Mouse (Mus musculus) neural tube, embryonic 11.5 days (tissue): ENCODE results near the gene Cebpb. TPM values are rescaled to one million over a fixed set of nuclear protein-coding genes. Genes with fewer than 3 reads are reported as not detected.
A peak's percentile ranks its signal among the peaks of the same experiment; 100 is the strongest.

ENCODE experiments used
- ATAC-seq: fragments of 200-750 bp; cut with Nextera tagmentation; 2 replicates; pipeline ENCODE4 v1.8.0; 2017; ENCODE audit warnings: moderate number of reproducible peaks, mild to moderate bottlenecking, moderate TSS enrichment, moderate library complexity; ENCODE audit not compliant: insufficient read depth, low FRiP score, low TSS enrichment
- DNase-seq: peaks from one replicate; pipeline ENCODE4 v3.0.0-alpha.2; 2015; ENCODE audit warnings: low spot score
- H3K27ac ChIP-seq: fragments of 300-500 bp; sonication (generic); 2 replicates; pipeline ENCODE4 v1.5.1; 2014; ENCODE audit warnings: low read depth, mild to moderate bottlenecking, low read length
- H3K27me3 ChIP-seq: fragments of 300-500 bp; sonication (generic); 2 replicates; pipeline ENCODE4 v1.6.1; 2014; ENCODE audit warnings: mild to moderate bottlenecking, low read length, mixed read lengths; ENCODE audit not compliant: control insufficient read depth, insufficient read depth
- H3K36me3 ChIP-seq: fragments of 300-500 bp; sonication (generic); 2 replicates; pipeline ENCODE4 v1.6.1; 2014; ENCODE audit warnings: mild to moderate bottlenecking, low read length, moderate library complexity, mixed read lengths; ENCODE audit not compliant: control insufficient read depth, insufficient read depth
- H3K4me1 ChIP-seq: fragments of 300-500 bp; sonication (generic); 2 replicates; pipeline ENCODE4 v1.6.1; 2014; ENCODE audit warnings: low read length, mixed read lengths; ENCODE audit not compliant: control insufficient read depth, insufficient read depth
- H3K4me2 ChIP-seq: fragments of 300-500 bp; sonication (generic); 2 replicates; pipeline ENCODE4 v1.6.1; 2014; ENCODE audit warnings: low read depth, mild to moderate bottlenecking, moderate library complexity
- H3K4me3 ChIP-seq: fragments of 300-500 bp; sonication (generic); 2 replicates; pipeline ENCODE4 v1.5.1; 2014; ENCODE audit warnings: low read depth, low read length
- H3K9ac ChIP-seq: fragments of 300-500 bp; sonication (generic); 2 replicates; pipeline ENCODE4 v1.6.1; 2014; ENCODE audit warnings: mild to moderate bottlenecking, low read length
- H3K9me3 ChIP-seq: fragments of 300-500 bp; sonication (generic); 2 replicates; pipeline ENCODE4 v1.6.1; 2016; ENCODE audit warnings: low read length; ENCODE audit not compliant: control insufficient read depth
- WGBS: fragments of 180-500 bp; shearing (Covaris S2); extraction: QIAGEN DNeasy Blood & Tissue Kit; methylation state at CpG from one replicate; pipeline ENCODE4 v1.1.7; 2014; 5-methylcytosine and 5-hydroxymethylcytosine counted together
- polyA plus RNA-seq: library from polyadenylated mRNA; unstranded; fragments of >200 nt; fragmentation: Nextera tagmentation; extraction: Ambion mirVana; gene quantifications from 2 replicates; pipeline ENCODE4 v1.2.1, GENCODE M21; 2014

Gene Cebpb
- polyA plus RNA-seq, 1 experiment from 2014 or later = 3.0 TPM

GRCm38 (mm10) chr2:167678600-167678999 is 10.1 kb upstream of the Cebpb start:
- Histone ChIP-seq H3K4me3 (no peak overlapping the region), H3K4me2 (no peak overlapping the region), H3K27ac (no peak overlapping the region), H3K4me1 (no peaks in the 10 kb centered on the region), H3K9ac (no peak overlapping the region), H3K9me3 (no peaks in the 10 kb centered on the region), H3K36me3 (no peaks in the 10 kb centered on the region), H3K27me3 (no peaks in the 10 kb centered on the region)
- ATAC-seq (no peak), DNase-seq (no peak)
- 48% methylated on average over 5 of the region's 5 CpGs for WGBS

- Histone ChIP-seq H3K27me3 (no peaks in the 10 kb centered on the region), H3K9ac (no peak overlapping the region), H3K4me3 (no peak overlapping the region), H3K4me2 (no peak overlapping the region), H3K27ac (no peak overlapping the region), H3K36me3 (no peaks in the 10 kb centered on the region), H3K4me1 (no peaks in the 10 kb centered on the region), H3K9me3 (no peaks in the 10 kb centered on the region)
- peak; percentile 86 for DNase-seq
- WGBS = 1% methylated on average over 13 of the region's 13 CpGs
- peak; percentile 84 for ATAC-seq
These were observed 8.7 kb upstream of the Cebpb start for GRCm38 (mm10) chr2:167679902-167680430.

DNA sequence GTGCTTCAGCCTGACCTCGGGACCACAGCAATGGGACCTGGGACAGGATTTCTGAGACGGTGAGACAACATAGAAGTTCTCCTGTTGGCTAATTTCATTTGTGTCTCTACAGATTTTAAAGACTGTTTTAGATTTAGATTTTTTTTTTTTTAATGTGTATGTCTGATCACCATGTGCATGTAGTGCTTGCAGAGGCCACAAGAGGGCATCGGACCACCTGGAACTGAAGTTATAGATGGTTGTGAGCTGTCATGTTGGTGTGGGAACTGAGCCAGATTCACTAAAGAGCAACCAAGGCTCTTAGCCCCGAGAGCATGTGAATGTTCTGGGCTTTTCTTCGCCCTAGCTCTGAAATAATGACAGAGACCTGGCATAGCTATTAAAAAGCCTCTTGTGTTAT is 8.1 kb upstream of the Cebpb start:
- Histone ChIP-seq H3K4me2 (no peak overlapping the region), H3K9ac (no peak overlapping the region), H3K36me3 (no peaks in the 10 kb centered on the region), H3K27me3 (0 out of 2 replicates have a peak, but pooled peaks cover 4% of the 10 kb centered on the region), H3K9me3 (no peaks in the 10 kb centered on the region), H3K4me1 (no peaks in the 10 kb centered on the region), H3K4me3 (no peak overlapping the region), H3K27ac (no peak overlapping the region)
- DNase-seq (peak; percentile 47), ATAC-seq (no peak)
- WGBS = 57% methylated on average over 5 of the region's 5 CpGs

GRCm38 (mm10) chr2:167683721-167684120 is 5.0 kb upstream of the Cebpb start:
- Histone ChIP-seq H3K27ac (no peak overlapping the region), H3K27me3 (0 out of 2 replicates have a peak, but pooled peaks cover 12% of the 10 kb centered on the region), H3K4me3 (no peak overlapping the region), H3K4me1 (no peaks in the 10 kb centered on the region), H3K36me3 (no peaks in the 10 kb centered on the region), H3K9me3 (no peaks in the 10 kb centered on the region), H3K9ac (no peak overlapping the region), H3K4me2 (no peak overlapping the region)
- ATAC-seq = no peak
- no peak for DNase-seq
- 85% methylated on average over 3 of the region's 3 CpGs for WGBS

- Histone ChIP-seq H3K4me1 (peaks cover 8% of the 10 kb centered on the region), H3K9me3 (no peaks in the 10 kb centered on the region), H3K36me3 (no peaks in the 10 kb centered on the region), H3K4me3 (no peak overlapping the region), H3K4me2 (no peak overlapping the region), H3K9ac (no peak overlapping the region), H3K27ac (no peak overlapping the region), H3K27me3 (peaks cover 23% of the 10 kb centered on the region)
- ATAC-seq (0 out of 2 replicates have a peak, but pooled peaks have one; percentile 5), DNase-seq (peak; percentile 94)
- 11% methylated on average over 8 of the region's 8 CpGs for WGBS
These were observed 3.6 kb upstream of the Cebpb start for GRCm38 (mm10) chr2:167685137-167685536.

GRCm38 (mm10) chr2:167685865-167686264 is 2.9 kb upstream of the Cebpb start:
- 84% methylated on average over 3 of the region's 3 CpGs for WGBS
- Histone ChIP-seq H3K27ac (no peak overlapping the region), H3K36me3 (no peaks in the 10 kb centered on the region), H3K4me2 (no peak overlapping the region), H3K4me1 (peaks cover 8% of the 10 kb centered on the region), H3K4me3 (no peak overlapping the region), H3K9me3 (no peaks in the 10 kb centered on the region), H3K27me3 (peaks cover 29% of the 10 kb centered on the region), H3K9ac (no peak overlapping the region)
- DNase-seq (no peak), ATAC-seq (no peak)

DNA sequence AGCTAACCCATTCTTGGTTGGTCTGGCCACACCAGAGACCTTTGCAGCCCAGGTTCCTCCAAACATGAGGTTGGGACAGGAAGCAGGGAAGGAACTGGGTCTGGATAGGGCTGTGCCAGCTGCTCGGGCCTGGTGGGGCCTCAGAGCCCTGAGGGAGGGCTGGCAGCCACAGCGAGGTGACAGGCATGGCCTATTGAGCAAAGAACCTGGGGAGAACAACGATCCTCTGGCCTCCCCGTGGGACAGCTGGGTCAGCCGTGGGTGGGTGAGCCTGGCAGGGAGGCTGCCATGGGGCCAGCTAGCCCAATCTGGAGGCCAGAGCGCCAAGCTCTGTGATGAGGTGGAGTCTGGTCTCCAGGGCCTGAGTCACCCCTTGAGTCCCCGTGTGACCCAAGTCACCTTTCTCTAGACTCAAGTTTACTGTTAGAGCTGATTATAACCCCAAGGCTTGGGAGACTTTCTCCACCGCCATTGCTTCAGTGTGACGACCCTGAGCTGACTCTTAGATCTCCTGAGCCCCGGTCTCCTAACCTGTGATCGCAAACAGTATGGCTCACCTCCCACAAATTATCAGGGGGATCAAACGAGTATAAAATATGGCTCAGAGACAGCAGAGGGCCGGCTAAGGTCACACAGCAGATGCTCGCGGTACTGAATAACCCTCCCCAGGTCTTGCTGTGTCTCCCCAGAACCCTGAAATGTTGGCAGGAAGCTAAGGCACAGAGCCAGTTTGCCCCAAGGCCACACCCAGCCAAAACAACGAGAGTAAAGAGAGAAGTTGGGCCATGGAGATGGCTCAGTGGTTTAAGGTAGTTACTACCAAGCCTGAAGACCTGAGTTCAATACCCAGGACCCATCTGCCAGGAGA is 2.1 kb upstream of the Cebpb start:
- WGBS = 74% methylated on average over 16 of the region's 16 CpGs
- Histone ChIP-seq H3K9me3 (no peaks in the 10 kb centered on the region), H3K36me3 (no peaks in the 10 kb centered on the region), H3K27me3 (peaks cover 37% of the 10 kb centered on the region), H3K4me2 (no peak overlapping the region), H3K9ac (no peak overlapping the region), H3K4me1 (peaks cover 8% of the 10 kb centered on the region), H3K4me3 (no peak overlapping the region), H3K27ac (no peak overlapping the region)
- ATAC-seq (no peak), DNase-seq (no peak)

- peaks cover 8% of the 10 kb centered on the region for H3K4me1 ChIP-seq
- H3K4me2 ChIP-seq = no peak overlapping the region
- H3K36me3 ChIP-seq = no peaks in the 10 kb centered on the region
- no peak for DNase-seq
- H3K27me3 ChIP-seq = peaks cover 37% of the 10 kb centered on the region
- H3K9me3 ChIP-seq = no peaks in the 10 kb centered on the region
- ATAC-seq = no peak
- WGBS = 94% methylated on average over 4 of the region's 4 CpGs
- H3K27ac ChIP-seq = no peak overlapping the region
- H3K4me3 ChIP-seq = no peak overlapping the region
- H3K9ac ChIP-seq = no peak overlapping the region
These were observed 1.5 kb upstream of the Cebpb start for GRCm38 (mm10) chr2:167687250-167687586.

GRCm38 (mm10) chr2:167687651-167688101 is 1.0 kb upstream of the Cebpb start:
- Histone ChIP-seq H3K9me3 (no peaks in the 10 kb centered on the region), H3K4me1 (peaks cover 8% of the 10 kb centered on the region), H3K4me2 (no peak overlapping the region), H3K9ac (no peak overlapping the region), H3K36me3 (no peaks in the 10 kb centered on the region), H3K27me3 (peaks cover 37% of the 10 kb centered on the region), H3K4me3 (no peak overlapping the region), H3K27ac (no peak overlapping the region)
- no peak for DNase-seq
- 0 out of 2 replicates have a peak, but pooled peaks have one; percentile 16 for ATAC-seq
- 57% methylated on average over 11 of the region's 11 CpGs for WGBS
